Mouse (Mus musculus): ENCODE data around the gene F12.

GRCm38 (mm10) chr13:55374206-55374924 lies 52.2 kb downstream of the F12 start:
- TF ChIP-seq ZNF384 (IDR thresholded peaks at IDR 0.05; ENCODE audit: low read depth, low read length), result no peak
- TF ChIP-seq ZC3H11A (IDR thresholded peaks at IDR 0.05; ENCODE audit: low read depth, low read length), result no peak
- TF ChIP-seq NELFE (IDR thresholded peaks at IDR 0.05; ENCODE audit: low read depth, low read length), result no peak
- no peak for TF ChIP-seq POLR2A (IDR thresholded peaks at IDR 0.05; ENCODE audit: control insufficient read depth in 1 of 2, insufficient read depth in 1 of 2, low read depth in 1 of 2, low read length in 2 of 2, poor library complexity in 1 of 2)
- no peak for TF ChIP-seq USF2 (IDR thresholded peaks at IDR 0.05; ENCODE audit: borderline replicate concordance in 1 of 2, insufficient read depth in 1 of 2, low read depth in 1 of 2, low read length in 2 of 2)
- TF ChIP-seq POLR2AphosphoS5 (IDR thresholded peaks at IDR 0.05; ENCODE audit: borderline replicate concordance, low read depth, low read length), result no peak

Measured in MEL (cell line).